Mouse (Mus musculus) embryo, embryonic 9.5 days (tissue): ENCODE results near the gene Nudcd3.

Source experiments
- DNase-seq: peaks from one replicate; pipeline ENCODE4 v3.0.0-alpha.2; 2017; ENCODE audit errors: extremely low spot score

Nudcd3 gene

GRCm38 (mm10) chr11:6200087-6200569, at the start of gene Nudcd3:
Gene Nudcd3, minus strand, starts transcription at chr11:6200415.
- DNase-seq, result peak; percentile 90

- no peak for DNase-seq
Measured at GRCm38 (mm10) chr11:6244707-6245106, 44.5 kb upstream of the Nudcd3 start.

GRCm38 (mm10) chr11:6233025-6233424, 32.8 kb upstream of the Nudcd3 start:
- DNase-seq, result no peak

- DNase-seq, result no peak
Measured at GRCm38 (mm10) chr11:6230012-6230411, 29.8 kb upstream of the Nudcd3 start, which contains the start of gene Npc1l1. Gene Npc1l1, minus strand, starts transcription at chr11:6230143.

- DNase-seq, result no peak
Measured at GRCm38 (mm10) chr11:6224541-6225229, 24.5 kb upstream of the Nudcd3 start.

- DNase-seq, result no peak
Measured at GRCm38 (mm10) chr11:6222187-6222586, 22.0 kb upstream of the Nudcd3 start.

GRCm38 (mm10) chr11:6219967-6220366, 19.8 kb upstream of the Nudcd3 start:
- DNase-seq, result no peak

- no peak for DNase-seq
Measured at GRCm38 (mm10) chr11:6218189-6218896, 18.1 kb upstream of the Nudcd3 start.

- DNase-seq, result no peak
Measured at GRCm38 (mm10) chr11:6216834-6217233, 16.6 kb upstream of the Nudcd3 start.

- DNase-seq, result no peak
Measured at GRCm38 (mm10) chr11:6208158-6208557, 7.9 kb upstream of the Nudcd3 start.

- no peak for DNase-seq
Measured at GRCm38 (mm10) chr11:6207090-6207489, 6.9 kb upstream of the Nudcd3 start.

- no peak for DNase-seq
Measured at GRCm38 (mm10) chr11:6200570-6200969, 355 bp upstream of the Nudcd3 start.

GRCm38 (mm10) chr11:6199410-6200086, 667 bp downstream of the Nudcd3 start, which contains the start of gene A730071L15Rik:
Gene A730071L15Rik, plus strand, starts transcription at chr11:6200029.
- DNase-seq, result no peak

GRCm38 (mm10) chr11:6198449-6198848, 1.8 kb downstream of the Nudcd3 start:
- DNase-seq, result no peak

GRCm38 (mm10) chr11:6196780-6197179, 3.4 kb downstream of the Nudcd3 start:
- no peak for DNase-seq

GRCm38 (mm10) chr11:6187878-6188277, 12.3 kb downstream of the Nudcd3 start:
- DNase-seq, result peak; percentile 76

GRCm38 (mm10) chr11:6187399-6187798, 12.8 kb downstream of the Nudcd3 start:
- no peak for DNase-seq

GRCm38 (mm10) chr11:6184202-6184935, 15.8 kb downstream of the Nudcd3 start:
- DNase-seq, result no peak

GRCm38 (mm10) chr11:6183246-6183645, 17.0 kb downstream of the Nudcd3 start:
- no peak for DNase-seq

- DNase-seq, result no peak
Measured at GRCm38 (mm10) chr11:6180811-6181399, 19.3 kb downstream of the Nudcd3 start.

GRCm38 (mm10) chr11:6179194-6179593, 21.0 kb downstream of the Nudcd3 start:
- no peak for DNase-seq
